Mouse (Mus musculus) lung, embryonic 14.5 days (tissue): ENCODE data around the gene Usp1. TPM values are rescaled to one million over a fixed set of nuclear protein-coding genes. Genes with fewer than 3 reads are reported as not detected.

Experiments
- ATAC-seq: fragments of 200-750 bp; cut with Nextera tagmentation; 2 replicates; pipeline ENCODE4 v1.8.0; 2017; ENCODE audit warnings: mild to moderate bottlenecking, moderate TSS enrichment, moderate library complexity; ENCODE audit not compliant: insufficient read depth
- DNase-seq: peaks from one replicate; pipeline ENCODE4 v3.0.0-alpha.2; 2015
- H3K27ac ChIP-seq: fragments of 300-500 bp; sonication (generic); 2 replicates; pipeline ENCODE4 v1.5.1; 2014; ENCODE audit warnings: low read depth, mild to moderate bottlenecking, moderate library complexity
- H3K27me3 ChIP-seq: fragments of 300-500 bp; sonication (generic); 2 replicates; pipeline ENCODE4 v1.6.1; 2014; ENCODE audit warnings: low read length, control low read depth; ENCODE audit not compliant: insufficient read depth
- H3K36me3 ChIP-seq: fragments of 300-500 bp; sonication (generic); 2 replicates; pipeline ENCODE4 v1.6.1; 2014; ENCODE audit warnings: control low read depth; ENCODE audit not compliant: insufficient read depth
- H3K4me1 ChIP-seq: fragments of 300-500 bp; sonication (generic); 2 replicates; pipeline ENCODE4 v1.6.1; 2014; ENCODE audit warnings: antibody characterized with exemption, control low read depth; ENCODE audit not compliant: insufficient read depth
- H3K4me2 ChIP-seq: fragments of 300-500 bp; sonication (generic); 2 replicates; pipeline ENCODE4 v1.6.1; 2014; ENCODE audit warnings: mild to moderate bottlenecking
- H3K4me3 ChIP-seq: fragments of 300-500 bp; sonication (generic); 2 replicates; pipeline ENCODE4 v1.5.1; 2014; ENCODE audit warnings: low read depth, low read length
- H3K9ac ChIP-seq: fragments of 300-500 bp; sonication (generic); 2 replicates; pipeline ENCODE4 v1.6.1; 2014
- H3K9me3 ChIP-seq: fragments of 300-500 bp; sonication (generic); 2 replicates; pipeline ENCODE4 v1.6.1; 2016; ENCODE audit warnings: low read depth, low read length, control low read depth
- CTCF ChIP-seq: IDR thresholded peaks from 2 replicates; pipeline ENCODE4 v1.5.1; 2016; ENCODE audit warnings: antibody characterized with exemption, low read depth
- WGBS: fragments of 180-500 bp; shearing (Covaris S2); extraction: QIAGEN DNeasy Blood & Tissue Kit; methylation state at CpG from one replicate; pipeline ENCODE4 v1.1.7; 2014; 5-methylcytosine and 5-hydroxymethylcytosine counted together
- polyA plus RNA-seq: library from polyadenylated mRNA; unstranded; fragments of >200 nt; fragmentation: Nextera tagmentation; extraction: Ambion mirVana; gene quantifications from 2 replicates; pipeline ENCODE4 v1.2.1, GENCODE M21; 2014

Usp1 gene
- 130 and 133 TPM in 2 replicates for polyA plus RNA-seq

DNA sequence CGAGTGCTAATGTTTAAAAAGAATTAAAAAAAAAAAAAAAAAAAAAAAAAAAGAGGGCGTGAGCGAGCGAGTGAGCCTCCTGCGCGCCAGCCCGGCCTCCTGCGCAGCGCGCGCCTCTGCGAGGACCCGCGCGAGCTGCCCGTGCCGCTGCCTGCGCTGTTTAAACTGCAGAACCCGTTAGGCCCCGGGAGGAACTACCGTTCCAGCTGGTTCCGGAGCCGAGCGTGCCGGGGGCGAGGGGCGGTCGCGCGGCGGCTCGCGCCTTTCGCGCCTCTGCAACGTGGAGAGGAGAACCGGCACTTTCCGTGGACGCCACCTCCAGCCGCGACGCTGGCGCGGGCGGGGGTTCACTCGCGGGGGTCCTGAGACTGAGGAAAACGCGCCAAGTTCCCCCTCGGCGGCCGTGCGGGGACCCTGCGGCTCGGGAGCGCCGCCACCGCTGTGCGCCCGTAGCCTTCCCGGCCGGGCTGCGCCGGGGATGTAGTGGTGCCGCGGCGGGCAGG is at the start of gene Usp1:
TSS of gene Usp1 (plus strand) at position 243 of the 503 bp plus-strand sequence.
- Histone ChIP-seq H3K36me3 (0 out of 2 replicates have a peak, but pooled peaks cover 5% of the 10 kb centered on the region), H3K4me3 (peak within 1 kb of the TSS; percentile 97), H3K9ac (peak within 1 kb of the TSS; percentile 94), H3K9me3 (no peaks in the 10 kb centered on the region), H3K4me2 (peak within 1 kb of the TSS; percentile 86), H3K27me3 (no peaks in the 10 kb centered on the region), H3K27ac (peak within 1 kb of the TSS; percentile 100), H3K4me1 (peaks cover 6% of the 10 kb centered on the region; the same call in 1 of the 2 replicates)
- TF ChIP-seq CTCF: no peak
- DNase-seq (peak; percentile 89), ATAC-seq (peak; percentile 45)
- WGBS: under 1% methylated on average over 67 of the region's 67 CpGs

GRCm38 (mm10) chr4:98882706-98883105 is 40.9 kb upstream of the Usp1 start:
- ATAC-seq: no peak
- H3K4me3 ChIP-seq: no peak overlapping the region
- 65% methylated on average over 3 of the region's 3 CpGs for WGBS
- no peaks in the 10 kb centered on the region for H3K9me3 ChIP-seq
- no peak overlapping the region for H3K27ac ChIP-seq
- no peak overlapping the region for H3K9ac ChIP-seq
- DNase-seq: no peak
- no peak for TF ChIP-seq CTCF
- no peaks in the 10 kb centered on the region for H3K27me3 ChIP-seq
- no peak overlapping the region for H3K4me2 ChIP-seq
- no peaks in the 10 kb centered on the region for H3K4me1 ChIP-seq
- no peaks in the 10 kb centered on the region for H3K36me3 ChIP-seq

DNA sequence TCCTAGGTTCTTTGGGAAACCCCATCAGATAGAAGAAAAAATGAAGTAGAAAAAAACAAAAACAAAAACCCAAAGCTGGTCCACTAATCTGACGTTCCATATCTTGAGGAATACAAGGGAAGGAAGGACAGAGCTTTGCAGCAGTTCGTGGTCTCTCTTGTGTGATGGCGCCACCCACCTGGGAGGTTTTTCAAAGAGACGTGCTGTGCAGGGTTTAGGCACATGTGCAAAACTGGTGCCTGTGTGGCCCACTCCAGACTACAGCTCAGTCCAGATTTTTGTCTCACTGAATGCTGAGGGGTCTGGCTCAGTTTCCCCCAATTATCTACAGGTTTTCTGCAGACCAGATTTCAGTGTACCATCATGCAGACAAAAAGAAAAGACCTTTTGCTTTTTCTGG is 37.2 kb upstream of the Usp1 start:
- WGBS: 77% methylated on average over 4 of the region's 4 CpGs
- Histone ChIP-seq H3K9me3 (no peaks in the 10 kb centered on the region), H3K4me2 (no peak overlapping the region), H3K27ac (no peak overlapping the region), H3K4me3 (no peak overlapping the region), H3K36me3 (no peaks in the 10 kb centered on the region), H3K9ac (no peak overlapping the region), H3K27me3 (no peaks in the 10 kb centered on the region), H3K4me1 (no peaks in the 10 kb centered on the region)
- no peak for TF ChIP-seq CTCF
- peak; percentile 17 for DNase-seq
- no peak for ATAC-seq

DNA sequence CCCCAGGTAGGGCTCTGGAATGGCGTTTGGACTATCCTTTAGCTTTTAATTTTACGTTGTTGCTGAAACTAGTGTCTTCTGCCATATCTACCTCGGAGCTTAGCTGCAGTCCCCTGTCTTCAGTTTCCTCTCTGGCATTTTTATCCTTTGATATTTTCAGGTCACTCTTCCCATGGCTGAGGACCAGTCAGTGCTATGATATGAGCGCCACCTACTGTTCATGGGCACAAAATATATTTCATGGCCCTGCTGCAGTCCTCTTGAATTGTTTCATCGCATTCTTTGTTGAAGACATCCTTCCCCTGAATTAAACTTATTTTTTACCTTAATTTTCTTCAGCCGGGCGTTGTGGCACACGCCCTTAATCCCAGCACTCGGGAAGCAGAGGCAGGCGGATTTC is 36.5 kb upstream of the Usp1 start:
- Histone ChIP-seq H3K4me3 (no peak overlapping the region), H3K9ac (no peak overlapping the region), H3K4me1 (no peaks in the 10 kb centered on the region), H3K27me3 (no peaks in the 10 kb centered on the region), H3K4me2 (no peak overlapping the region), H3K27ac (no peak overlapping the region), H3K9me3 (no peaks in the 10 kb centered on the region), H3K36me3 (no peaks in the 10 kb centered on the region)
- DNase-seq (peak; percentile 94), ATAC-seq (peak; percentile 90)
- peak; percentile 89 for TF ChIP-seq CTCF
- WGBS: 21% methylated on average over 10 of the region's 10 CpGs

DNA sequence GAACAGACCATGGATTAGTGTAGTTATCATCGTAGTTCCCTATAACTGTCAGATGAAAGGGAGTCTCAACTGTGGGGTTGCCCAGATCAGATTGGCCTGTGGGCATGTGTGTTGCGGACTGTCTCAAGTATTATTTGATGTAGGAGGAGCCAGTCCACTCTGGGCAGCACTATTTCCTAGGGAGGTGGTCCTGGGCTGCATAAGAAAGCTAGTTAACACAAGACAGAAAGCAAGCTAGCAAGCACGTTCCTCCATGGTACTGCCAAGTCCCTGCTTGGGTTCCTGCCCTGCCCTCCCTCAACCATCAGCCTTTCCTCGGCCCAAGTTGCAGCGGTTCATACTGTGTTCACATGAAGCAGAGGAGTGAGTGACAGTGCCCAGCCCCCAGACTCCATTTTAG is 13.4 kb upstream of the Usp1 start:
- Histone ChIP-seq H3K4me2 (no peak overlapping the region), H3K9ac (no peak overlapping the region), H3K27me3 (no peaks in the 10 kb centered on the region), H3K4me3 (no peak overlapping the region), H3K27ac (no peak overlapping the region), H3K4me1 (no peaks in the 10 kb centered on the region), H3K9me3 (no peaks in the 10 kb centered on the region), H3K36me3 (no peaks in the 10 kb centered on the region)
- TF ChIP-seq CTCF: no peak
- WGBS: 79% methylated on average over 5 of the region's 5 CpGs
- DNase-seq (no peak), ATAC-seq (no peak)

- ATAC-seq (no peak), DNase-seq (no peak)
- TF ChIP-seq CTCF: no peak
- Histone ChIP-seq H3K9ac (no peak overlapping the region), H3K36me3 (no peaks in the 10 kb centered on the region), H3K27ac (no peak overlapping the region), H3K27me3 (no peaks in the 10 kb centered on the region), H3K4me3 (no peak overlapping the region), H3K4me1 (peaks cover 6% of the 10 kb centered on the region; the same call in 1 of the 2 replicates), H3K4me2 (no peak overlapping the region), H3K9me3 (no peaks in the 10 kb centered on the region)
- WGBS: 80% methylated on average over 2 of the region's 2 CpGs
These were observed 5.9 kb upstream of the Usp1 start for GRCm38 (mm10) chr4:98917724-98918123.

DNA sequence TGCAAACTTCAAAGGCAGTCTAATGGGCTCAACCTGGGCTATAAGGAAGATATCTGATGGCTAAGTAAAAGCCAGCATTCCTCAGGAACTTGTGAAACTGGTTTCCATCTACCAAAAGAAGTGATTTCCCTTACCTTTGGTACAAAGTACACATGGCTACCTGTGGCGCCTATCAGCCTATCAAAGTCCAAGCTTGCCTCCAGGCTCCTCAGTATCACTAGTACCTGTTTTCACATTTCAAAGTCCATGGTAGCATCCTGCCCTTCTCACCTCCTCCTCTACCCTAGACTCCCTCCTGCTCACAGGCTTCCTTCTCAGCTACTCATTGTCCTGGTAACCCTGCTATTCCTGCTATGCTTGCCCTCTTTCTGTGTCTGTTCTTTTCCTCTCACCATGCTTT is 5.4 kb upstream of the Usp1 start:
- no peak for TF ChIP-seq CTCF
- H3K36me3 ChIP-seq: no peaks in the 10 kb centered on the region
- ATAC-seq (no peak), DNase-seq (no peak)
- no peak overlapping the region for H3K9ac ChIP-seq
- no peaks in the 10 kb centered on the region for H3K9me3 ChIP-seq
- peaks cover 6% of the 10 kb centered on the region; the same call in 1 of the 2 replicates for H3K4me1 ChIP-seq
- H3K4me2 ChIP-seq: no peak overlapping the region
- 73% methylated on average over 1 of the region's 1 CpGs for WGBS
- no peaks in the 10 kb centered on the region for H3K27me3 ChIP-seq
- H3K4me3 ChIP-seq: no peak overlapping the region
- H3K27ac ChIP-seq: no peak overlapping the region
